8 mouse cellular contexts compared by ENCODE assay signal in genomic region chr17:24426471-24427169, GRCm38 (mm10). TPM values are rescaled to one million over a fixed set of nuclear protein-coding genes. Genes with fewer than 3 reads are reported as not detected.
DNase-seq lines count a peak whose midpoint lies in the region; ATAC-seq lines count a peak whose summit lies in the region.

TSS of gene Eci1 (plus strand) at chr17:24426641.

- 0% methylated on average over 48 of the region's 48 CpGs for WGBS in hindbrain, embryonic 15.5 days

- DNase-seq in T-cell, adult 2 months (ENCODE audit: low spot score) = peak; percentile 77
- peak; percentile 96 to 98 for DNase-seq in cerebellum, postnatal 36 days
- peak; percentile 87 to 89 for DNase-seq in frontal cortex, postnatal 36 days (ENCODE audit: low spot score in 2 of 2)
- DNase-seq in left cerebral cortex, adult 11 months (ENCODE audit: low spot score) = peak; percentile 88
- DNase-seq in lung, postnatal 4 days = peak; percentile 96 to 98
- DNase-seq in retina, postnatal 7 days (ENCODE audit: low read depth, low spot score) = peak; percentile 86
- peak; percentile 93 for DNase-seq in urinary bladder, adult 2 months (ENCODE audit: low spot score)

- H3K36me3 ChIP-seq in hindbrain, embryonic 15.5 days = peaks cover 32% of the 10 kb centered on the region

- ATAC-seq in hindbrain, embryonic 15.5 days (ENCODE audit: low FRiP score, low read depth) = peak; percentile 96

- peak within 1 kb of the TSS; percentile 58 for H3K4me3 ChIP-seq in hindbrain, embryonic 15.5 days

- H3K4me2 ChIP-seq in hindbrain, embryonic 15.5 days = peak within 1 kb of the TSS; percentile 64

- H3K4me1 ChIP-seq in hindbrain, embryonic 15.5 days (replicated peaks) = peaks cover 16% of the 10 kb centered on the region

- peak within 1 kb of the TSS; percentile 93 for H3K27ac ChIP-seq in hindbrain, embryonic 15.5 days (replicated peaks)

- peak within 1 kb of the TSS; percentile 70 for H3K9ac ChIP-seq in hindbrain, embryonic 15.5 days

- H3K27me3 ChIP-seq in hindbrain, embryonic 15.5 days = no peaks in the 10 kb centered on the region

- H3K9me3 ChIP-seq in hindbrain, embryonic 15.5 days = no peaks in the 10 kb centered on the region

RNA-seq across cellular contexts. Expression of gene Eci1, which starts in this region (rescaled TPM):
- polyA plus RNA-seq in hindbrain, embryonic 15.5 days (2015; fragmentation: Nextera tagmentation; extraction: Ambion mirVana) = 48.0 and 51.5 TPM in 2 replicates
- 116 and 139 TPM in 2 replicates for polyA plus RNA-seq in urinary bladder, adult 2 months (2012; rRNA removed)

Comparison
In these comparisons a context has a peak if more than half of its experiments do, and no peak if none do; other contexts are left out.
1. Peak in every context shown above with its lines: DNase-seq, ATAC-seq, H3K4me3 ChIP-seq and H3K27ac ChIP-seq.